Mouse (Mus musculus): ENCODE data around the gene Parp2. TPM values are rescaled to one million over a fixed set of nuclear protein-coding genes. Genes with fewer than 3 reads are reported as not detected.

Parp2 gene
- 33.6 and 39.5 TPM in 2 replicates for polyA plus RNA-seq (2015; fragmentation: Nextera tagmentation; extraction: Ambion mirVana)

GRCm38 (mm10) chr14:50807487-50808072 lies at the start of gene Parp2, which contains the start of gene Ccnb1ip1:
Gene Parp2 (plus strand): TSS chr14:50807841.
Gene Ccnb1ip1 (minus strand): TSS chr14:50807732.

GRCm38 (mm10) chr14:50785251-50785637 lies 22.4 kb upstream of the Parp2 start, which contains the start of gene Ttc5:
Gene Ttc5 (minus strand): TSS chr14:50785519.

DNA sequence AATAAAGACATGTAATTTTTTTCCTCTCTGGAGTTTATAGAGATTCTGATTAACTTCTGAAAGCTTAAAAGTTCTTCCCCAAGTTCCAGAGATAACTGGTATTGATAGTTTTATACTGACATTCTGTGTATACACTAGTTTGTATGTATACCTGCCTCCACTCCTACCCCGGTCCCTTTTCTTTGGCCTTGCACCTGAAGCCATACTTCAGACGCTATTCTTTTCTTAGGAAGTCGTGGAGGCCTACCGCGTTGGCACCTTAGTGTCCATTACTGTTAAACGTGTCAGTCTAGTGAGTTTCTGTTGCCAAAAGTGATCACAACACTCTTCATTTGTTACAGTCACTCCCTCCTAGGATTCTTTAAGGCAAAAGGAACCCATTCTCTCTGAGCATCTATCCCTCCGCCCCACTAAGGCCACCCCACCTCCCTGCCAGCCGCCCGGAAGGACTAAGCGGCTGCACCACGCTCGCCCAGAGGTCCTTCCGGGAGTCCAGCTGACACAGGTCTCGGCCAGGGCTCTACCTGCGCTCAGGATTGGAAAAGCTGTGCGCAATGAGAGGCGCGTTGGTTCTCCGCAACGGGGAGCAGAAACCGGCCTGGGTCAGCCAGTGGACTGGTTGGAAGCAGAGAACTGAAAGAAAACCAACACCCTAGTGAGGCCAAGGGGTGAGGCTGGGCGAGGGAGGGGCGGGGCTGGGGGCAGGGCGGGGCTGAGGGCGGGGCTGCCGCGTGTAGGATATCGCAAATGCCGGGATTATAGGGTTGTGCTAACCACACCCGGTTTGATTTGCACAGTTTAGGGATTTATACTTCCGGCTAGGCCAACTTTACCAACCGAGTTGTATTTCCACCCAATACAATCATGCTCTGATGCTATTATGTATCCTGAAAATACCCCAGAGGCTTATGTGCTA lies 62.5 kb downstream of the Parp2 start, which contains the start of gene Tep1:
TSS of gene Tep1 (minus strand) at position 672 of the 916 bp plus-strand sequence.

Other genes starting within 250 kb of the Parp2 start
- not detected in 2 replicates for gene Olfr744, start 193.0 kb upstream of the Parp2 start, polyA plus RNA-seq (2015; fragmentation: Nextera tagmentation; extraction: Ambion mirVana)
- gene Olfr745, start 168.5 kb upstream of the Parp2 start, polyA plus RNA-seq (2015; fragmentation: Nextera tagmentation; extraction: Ambion mirVana), result not detected in 2 replicates
- not detected in 2 replicates for gene Olfr746, start 160.8 kb upstream of the Parp2 start, polyA plus RNA-seq (2015; fragmentation: Nextera tagmentation; extraction: Ambion mirVana)
- gene Olfr747, start 114.6 kb upstream of the Parp2 start, polyA plus RNA-seq (2015; fragmentation: Nextera tagmentation; extraction: Ambion mirVana), result not detected in 2 replicates
- not detected in 2 replicates for gene Olfr748, start 100.5 kb upstream of the Parp2 start, polyA plus RNA-seq (2015; fragmentation: Nextera tagmentation; extraction: Ambion mirVana)
- gene Olfr749, start 62.7 kb upstream of the Parp2 start, polyA plus RNA-seq (2015; fragmentation: Nextera tagmentation; extraction: Ambion mirVana), result not detected in 2 replicates
- 64.9 and 67.5 TPM in 2 replicates for gene Ttc5, start 22.3 kb upstream of the Parp2 start, polyA plus RNA-seq (2015; fragmentation: Nextera tagmentation; extraction: Ambion mirVana)
- 0.08 TPM in 1 of 2 replicates, not detected in the other for gene Ccnb1ip1, start 109 bp upstream of the Parp2 start, polyA plus RNA-seq (2015; fragmentation: Nextera tagmentation; extraction: Ambion mirVana)
- gene Tep1, start 62.7 kb downstream of the Parp2 start, polyA plus RNA-seq (2015; fragmentation: Nextera tagmentation; extraction: Ambion mirVana), result 9.4 and 9.5 TPM in 2 replicates
- gene Klhl33, start 89.7 kb downstream of the Parp2 start, polyA plus RNA-seq (2015; fragmentation: Nextera tagmentation; extraction: Ambion mirVana), result 0.36 and 0.57 TPM in 2 replicates
- gene Osgep, start 117.1 kb downstream of the Parp2 start, polyA plus RNA-seq (2015; fragmentation: Nextera tagmentation; extraction: Ambion mirVana), result 84.0 and 97.5 TPM in 2 replicates
- 143 and 189 TPM in 2 replicates for gene Apex1, start 117.1 kb downstream of the Parp2 start, polyA plus RNA-seq (2015; fragmentation: Nextera tagmentation; extraction: Ambion mirVana)
- 42.4 and 54.4 TPM in 2 replicates for gene Pip4p1, start 123.0 kb downstream of the Parp2 start, polyA plus RNA-seq (2015; fragmentation: Nextera tagmentation; extraction: Ambion mirVana)
- 71.4 and 77.7 TPM in 2 replicates for gene Pnp, start 123.2 kb downstream of the Parp2 start, polyA plus RNA-seq (2015; fragmentation: Nextera tagmentation; extraction: Ambion mirVana)
- not detected in 2 replicates for gene Gm49342, start 136.7 kb downstream of the Parp2 start, polyA plus RNA-seq (2015; fragmentation: Nextera tagmentation; extraction: Ambion mirVana)
- gene Pnp2, start 148.2 kb downstream of the Parp2 start, polyA plus RNA-seq (2015; fragmentation: Nextera tagmentation; extraction: Ambion mirVana), result 2.2 and 2.8 TPM in 2 replicates
- 0.25 TPM in 1 of 2 replicates, not detected in the other for gene Rnase10, start 199.9 kb downstream of the Parp2 start, polyA plus RNA-seq (2015; fragmentation: Nextera tagmentation; extraction: Ambion mirVana)
- not detected in 2 replicates for gene Rnase9, start 234.0 kb downstream of the Parp2 start, polyA plus RNA-seq (2015; fragmentation: Nextera tagmentation; extraction: Ambion mirVana)
- not detected in 2 replicates for gene Rnase11, start 242.3 kb downstream of the Parp2 start, polyA plus RNA-seq (2015; fragmentation: Nextera tagmentation; extraction: Ambion mirVana)
- 1.4 and 1.9 TPM in 2 replicates for gene Rnase12, start 249.8 kb downstream of the Parp2 start, polyA plus RNA-seq (2015; fragmentation: Nextera tagmentation; extraction: Ambion mirVana)